Mouse (Mus musculus): ENCODE data around the gene Borcs7. TPM values are rescaled to one million over a fixed set of nuclear protein-coding genes. Genes with fewer than 3 reads are reported as not detected.
A peak's percentile ranks its signal among the peaks of the same experiment; 100 is the strongest.

Borcs7 gene
- polyA plus RNA-seq, 1 experiment from 2014 or later = 14.3 TPM

DNA sequence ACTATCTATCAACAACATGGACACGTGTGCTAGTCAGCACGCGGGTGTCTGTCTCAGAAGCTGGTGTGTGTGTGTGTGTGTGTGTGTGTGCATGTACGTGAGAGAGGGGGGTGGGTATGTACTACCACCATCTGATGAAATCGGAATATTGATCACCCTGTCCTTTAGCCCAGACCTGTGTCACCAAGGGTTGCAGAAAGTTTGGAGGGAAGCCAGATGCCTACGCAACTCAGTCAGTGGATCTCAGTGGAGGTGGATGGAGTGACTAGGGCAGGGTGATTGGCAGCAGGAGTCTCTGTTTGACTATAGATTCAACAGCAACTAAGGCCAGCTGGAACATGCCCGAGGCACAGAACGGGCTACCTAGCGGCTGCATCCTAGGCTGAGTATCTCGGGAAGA is 21.4 kb upstream of the Borcs7 start:
- peaks cover 10% of the 10 kb centered on the region for H3K4me1 ChIP-seq
- H3K27me3 ChIP-seq = 0 out of 2 replicates have a peak, but pooled peaks cover 5% of the 10 kb centered on the region
- ATAC-seq = no peak
- H3K4me3 ChIP-seq = no peak overlapping the region
- H3K36me3 ChIP-seq (ENCODE audit: poor library complexity, severe bottlenecking) = no peaks in the 10 kb centered on the region
- no peak overlapping the region for H3K27ac ChIP-seq
- no peak overlapping the region for H3K4me2 ChIP-seq
- WGBS = 91% methylated on average over 10 of the region's 10 CpGs
- H3K9me3 ChIP-seq (replicated peaks) = no peaks in the 10 kb centered on the region
- H3K9ac ChIP-seq = no peak overlapping the region

DNA sequence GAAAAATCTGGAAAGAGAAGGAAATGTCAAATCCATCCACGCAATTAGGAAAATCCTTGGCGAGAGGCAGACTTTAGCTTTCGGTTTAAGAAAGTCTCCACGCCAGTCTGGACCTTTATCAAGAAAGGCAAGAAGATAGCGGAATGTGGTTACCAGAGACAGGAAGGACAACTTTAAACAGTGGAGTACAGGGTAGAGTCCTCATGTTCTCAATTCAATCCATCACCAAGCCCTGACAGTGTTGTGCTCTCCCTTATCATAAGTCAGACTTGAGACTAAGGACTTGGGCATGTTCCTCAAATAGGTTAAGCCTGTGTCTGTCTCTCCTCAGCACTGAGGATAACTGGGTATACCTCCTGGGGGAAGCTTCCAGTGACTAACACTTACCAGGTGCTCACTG is 19.9 kb upstream of the Borcs7 start:
- no peak overlapping the region for H3K27ac ChIP-seq
- H3K36me3 ChIP-seq (ENCODE audit: poor library complexity, severe bottlenecking) = no peaks in the 10 kb centered on the region
- H3K4me3 ChIP-seq = no peak overlapping the region
- peaks cover 10% of the 10 kb centered on the region for H3K4me1 ChIP-seq
- H3K4me2 ChIP-seq = no peak overlapping the region
- WGBS = 90% methylated on average over 5 of the region's 5 CpGs
- H3K9ac ChIP-seq = no peak overlapping the region
- H3K27me3 ChIP-seq = 0 out of 2 replicates have a peak, but pooled peaks cover 5% of the 10 kb centered on the region
- H3K9me3 ChIP-seq (replicated peaks) = no peaks in the 10 kb centered on the region
- no peak for ATAC-seq

DNA sequence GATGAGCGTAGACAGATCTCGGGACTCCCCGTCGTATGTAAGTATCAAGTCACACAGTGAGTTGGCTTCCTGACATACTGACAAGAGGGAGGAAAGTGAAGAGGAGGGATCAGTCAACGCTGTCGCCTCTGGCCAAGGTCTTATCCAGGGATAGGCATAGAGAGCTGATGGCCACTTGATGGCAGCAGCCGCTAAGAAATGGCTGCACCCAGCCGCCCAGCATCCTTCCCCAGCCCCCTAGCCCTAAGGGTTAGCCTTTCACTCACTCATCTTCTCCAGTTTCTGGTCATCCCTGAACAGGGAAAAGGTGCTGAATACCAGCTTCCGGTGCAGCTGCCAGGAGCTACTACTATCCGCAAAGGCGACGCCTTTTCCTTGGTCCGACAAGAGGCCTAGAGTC is 19.0 kb upstream of the Borcs7 start:
- ATAC-seq = peak; percentile 51; the same call in 1 of the 2 replicates
- no peaks in the 10 kb centered on the region for H3K9me3 ChIP-seq (replicated peaks)
- peaks cover 2% of the 10 kb centered on the region; the same call in 1 of the 2 replicates for H3K4me1 ChIP-seq
- 32% methylated on average over 13 of the region's 13 CpGs for WGBS
- no peak overlapping the region for H3K27ac ChIP-seq
- H3K4me3 ChIP-seq = no peak overlapping the region
- H3K9ac ChIP-seq = no peak overlapping the region
- no peaks in the 10 kb centered on the region for H3K36me3 ChIP-seq (ENCODE audit: poor library complexity, severe bottlenecking)
- H3K4me2 ChIP-seq = no peak overlapping the region
- H3K27me3 ChIP-seq = 0 out of 2 replicates have a peak, but pooled peaks cover 5% of the 10 kb centered on the region

DNA sequence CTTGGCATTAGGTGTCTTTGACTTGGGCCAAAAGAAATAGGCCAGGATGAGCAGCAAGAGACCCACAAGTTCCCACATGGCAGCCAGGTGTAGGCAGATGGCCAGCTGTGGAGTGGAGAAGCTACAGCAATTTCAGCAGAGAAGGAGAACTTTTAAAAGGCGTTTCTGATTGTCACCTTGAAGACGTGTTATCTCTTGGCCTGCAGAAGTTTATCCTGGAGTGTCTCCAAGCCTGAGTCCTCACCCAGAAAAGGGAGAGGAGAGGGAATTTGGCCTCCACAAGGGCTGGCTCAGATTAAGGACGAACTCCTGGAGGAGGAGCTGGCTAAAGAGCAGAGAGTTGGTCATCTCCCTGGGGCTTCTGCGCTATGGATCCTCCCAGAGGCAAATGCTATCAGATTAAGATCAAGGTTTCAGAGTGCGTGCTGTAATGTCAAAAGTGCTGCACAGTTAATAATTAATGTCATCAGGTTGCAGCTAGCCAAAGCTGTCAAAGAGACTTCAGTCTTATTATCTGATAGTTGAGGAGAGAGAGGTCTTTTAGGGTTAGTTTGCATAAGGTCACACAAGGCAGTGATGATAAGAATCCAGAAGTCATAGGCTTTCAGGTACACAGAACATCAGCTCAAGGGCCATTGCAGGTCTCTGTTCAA is 16.8 kb upstream of the Borcs7 start, which contains the start of gene Cyp17a1:
Gene Cyp17a1 (minus strand): TSS at position 407 of the 653 bp plus-strand sequence.
- WGBS = 79% methylated on average over 5 of the region's 5 CpGs
- H3K27me3 ChIP-seq = 0 out of 2 replicates have a peak, but pooled peaks cover 5% of the 10 kb centered on the region
- H3K4me3 ChIP-seq = no peak within 1 kb of the TSS
- no peak for ATAC-seq
- no peak within 1 kb of the TSS for H3K9ac ChIP-seq
- H3K27ac ChIP-seq = no peak within 1 kb of the TSS
- H3K9me3 ChIP-seq (replicated peaks) = no peaks in the 10 kb centered on the region
- no peak within 1 kb of the TSS for H3K4me2 ChIP-seq
- no peaks in the 10 kb centered on the region for H3K4me1 ChIP-seq
- no peaks in the 10 kb centered on the region for H3K36me3 ChIP-seq (ENCODE audit: poor library complexity, severe bottlenecking)

DNA sequence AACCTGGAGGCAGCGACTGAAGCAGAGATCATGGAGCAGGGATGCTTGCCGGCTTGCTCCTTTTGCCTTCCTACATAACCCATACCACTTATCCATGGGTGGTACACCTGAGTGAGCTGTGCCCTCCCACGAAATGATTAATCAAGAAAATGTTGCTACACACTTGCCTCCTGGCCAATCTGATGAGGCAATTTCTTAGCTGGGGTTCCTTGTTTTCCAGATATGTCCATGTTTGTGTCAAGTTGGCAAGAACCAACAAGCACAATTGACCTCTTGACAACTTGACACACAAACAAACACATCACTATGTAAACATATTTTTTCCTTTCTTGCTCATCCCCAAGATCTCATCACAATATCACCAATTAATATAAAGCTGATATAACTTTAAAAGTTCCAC is 14.1 kb upstream of the Borcs7 start:
- no peaks in the 10 kb centered on the region for H3K4me1 ChIP-seq
- H3K4me3 ChIP-seq = no peak overlapping the region
- H3K27ac ChIP-seq = no peak overlapping the region
- H3K27me3 ChIP-seq = 0 out of 2 replicates have a peak, but pooled peaks cover 5% of the 10 kb centered on the region
- H3K9me3 ChIP-seq (replicated peaks) = no peaks in the 10 kb centered on the region
- ATAC-seq = no peak
- 92% methylated on average over 3 of the region's 3 CpGs for WGBS
- H3K4me2 ChIP-seq = no peak overlapping the region
- no peak overlapping the region for H3K9ac ChIP-seq
- no peaks in the 10 kb centered on the region for H3K36me3 ChIP-seq (ENCODE audit: poor library complexity, severe bottlenecking)

DNA sequence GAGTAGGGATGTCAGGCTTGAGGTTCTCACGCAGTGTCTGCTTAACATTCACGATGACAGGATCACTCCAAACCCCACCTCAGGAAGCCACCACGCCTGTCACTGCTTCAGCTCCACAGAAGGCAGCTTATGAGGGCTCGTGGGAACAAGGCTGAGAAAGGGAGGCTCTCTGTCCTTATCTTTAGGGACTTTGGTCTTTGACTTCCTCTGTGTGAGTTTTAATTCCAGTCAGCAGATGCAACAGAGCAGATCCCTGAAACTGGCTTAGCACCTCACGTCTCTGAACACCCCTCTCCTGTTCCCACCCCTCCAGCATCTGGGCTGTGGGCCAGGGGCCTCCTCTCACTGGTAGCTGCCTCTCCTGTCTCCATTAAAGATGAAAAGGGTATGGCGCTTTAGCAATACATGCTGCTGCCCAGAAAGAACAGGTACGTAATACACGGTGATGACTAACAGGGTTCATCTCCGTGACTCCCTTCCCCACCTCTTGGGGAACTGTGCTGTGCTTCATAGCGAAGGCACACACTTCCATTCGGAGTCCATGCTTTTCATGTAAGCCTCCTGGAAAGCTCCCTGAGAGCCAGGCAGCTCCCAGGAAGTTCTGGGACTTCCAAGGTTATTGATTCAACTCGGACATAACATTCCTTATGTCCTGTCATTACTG is 9.9 kb upstream of the Borcs7 start:
- WGBS = 70% methylated on average over 12 of the region's 12 CpGs
- H3K4me2 ChIP-seq = no peak overlapping the region
- no peak overlapping the region for H3K4me3 ChIP-seq
- ATAC-seq = no peak
- H3K36me3 ChIP-seq (ENCODE audit: poor library complexity, severe bottlenecking) = no peaks in the 10 kb centered on the region
- no peak overlapping the region for H3K27ac ChIP-seq
- H3K9ac ChIP-seq = no peak overlapping the region
- H3K4me1 ChIP-seq = no peaks in the 10 kb centered on the region
- no peaks in the 10 kb centered on the region for H3K9me3 ChIP-seq (replicated peaks)
- H3K27me3 ChIP-seq = no peaks in the 10 kb centered on the region

DNA sequence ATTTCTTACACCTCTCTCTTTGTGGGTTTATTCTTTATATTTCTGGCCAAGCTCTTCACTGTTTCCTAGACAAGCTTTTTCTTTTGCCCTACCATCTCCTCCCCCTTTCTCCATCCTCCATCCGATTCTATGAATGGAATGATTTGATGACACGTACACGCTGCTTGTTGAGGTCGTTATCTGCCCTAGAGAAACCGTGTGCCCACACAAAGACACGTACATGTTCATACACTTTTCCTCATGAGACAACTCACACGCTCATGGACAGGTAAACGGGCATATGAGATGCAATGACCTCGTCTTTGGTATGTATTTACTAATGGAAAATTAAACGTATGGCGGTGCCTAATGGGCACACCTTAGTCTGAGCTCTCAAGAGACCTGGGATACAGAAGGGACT is 681 bp downstream of the Borcs7 start:
- H3K9me3 ChIP-seq (replicated peaks) = no peaks in the 10 kb centered on the region
- H3K4me2 ChIP-seq = peak overlapping the region; percentile 63
- peak overlapping the region; percentile 63 for H3K27ac ChIP-seq
- peak; percentile 60 for ATAC-seq
- peaks cover 7% of the 10 kb centered on the region; the same call in 1 of the 2 replicates for H3K36me3 ChIP-seq (ENCODE audit: poor library complexity, severe bottlenecking)
- WGBS = 69% methylated on average over 11 of the region's 11 CpGs
- peak overlapping the region; percentile 87 for H3K9ac ChIP-seq
- no peaks in the 10 kb centered on the region for H3K27me3 ChIP-seq
- peak overlapping the region; percentile 72 for H3K4me3 ChIP-seq
- H3K4me1 ChIP-seq = peaks cover 10% of the 10 kb centered on the region

DNA sequence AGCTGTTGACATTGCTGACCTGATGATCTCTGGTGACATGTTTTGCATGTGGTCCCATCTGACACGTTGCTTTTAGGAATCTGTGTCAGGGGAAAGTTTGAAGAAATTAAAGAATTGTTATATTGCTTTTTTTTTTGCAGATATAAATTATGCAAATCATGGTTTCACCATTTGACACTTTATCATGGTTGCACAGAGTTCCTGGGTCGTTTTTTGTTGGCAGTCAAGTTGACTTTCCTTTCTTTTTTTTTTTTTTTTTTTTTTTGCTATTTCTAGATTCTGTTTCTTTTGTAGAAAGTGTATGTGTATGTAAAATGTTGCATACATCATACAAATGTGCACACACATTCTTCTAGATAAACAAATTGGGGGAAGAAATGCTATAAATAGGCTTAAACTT is 1.4 kb downstream of the Borcs7 start:
- Histone ChIP-seq H3K27me3 (no peaks in the 10 kb centered on the region), H3K36me3 (ENCODE audit: poor library complexity, severe bottlenecking) (peaks cover 7% of the 10 kb centered on the region; the same call in 1 of the 2 replicates), H3K27ac (no peak overlapping the region), H3K4me1 (peaks cover 10% of the 10 kb centered on the region), H3K4me3 (no peak overlapping the region), H3K4me2 (no peak overlapping the region), H3K9ac (no peak overlapping the region), H3K9me3 (replicated peaks) (no peaks in the 10 kb centered on the region)
- ATAC-seq = no peak
- 76% methylated on average over 2 of the region's 2 CpGs for WGBS

DNA sequence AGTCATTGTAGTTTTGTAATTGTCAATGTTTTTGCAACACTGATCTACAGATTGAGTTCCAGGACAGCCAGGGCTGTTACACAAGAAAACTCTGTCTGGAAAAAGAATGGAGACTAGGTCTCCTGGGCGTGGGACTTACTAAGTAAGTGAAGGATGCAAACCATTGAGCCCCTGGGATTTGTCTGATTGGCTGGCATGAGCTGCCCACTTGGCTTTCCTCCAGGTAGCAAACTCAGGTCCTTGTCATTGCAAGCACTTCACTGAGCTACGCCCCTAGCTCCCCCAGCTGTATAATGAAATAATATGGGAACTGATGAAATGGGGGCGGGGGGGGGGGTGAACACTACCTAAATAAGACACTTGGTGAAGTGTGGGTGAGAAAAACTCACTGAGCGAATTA is 3.4 kb downstream of the Borcs7 start:
- Histone ChIP-seq H3K36me3 (ENCODE audit: poor library complexity, severe bottlenecking) (peaks cover 12% of the 10 kb centered on the region; the same call in 1 of the 2 replicates), H3K9ac (no peak overlapping the region), H3K4me3 (no peak overlapping the region), H3K27ac (no peak overlapping the region), H3K27me3 (no peaks in the 10 kb centered on the region), H3K4me2 (no peak overlapping the region), H3K4me1 (peaks cover 10% of the 10 kb centered on the region), H3K9me3 (replicated peaks) (no peaks in the 10 kb centered on the region)
- 84% methylated on average over 4 of the region's 4 CpGs for WGBS
- no peak for ATAC-seq

DNA sequence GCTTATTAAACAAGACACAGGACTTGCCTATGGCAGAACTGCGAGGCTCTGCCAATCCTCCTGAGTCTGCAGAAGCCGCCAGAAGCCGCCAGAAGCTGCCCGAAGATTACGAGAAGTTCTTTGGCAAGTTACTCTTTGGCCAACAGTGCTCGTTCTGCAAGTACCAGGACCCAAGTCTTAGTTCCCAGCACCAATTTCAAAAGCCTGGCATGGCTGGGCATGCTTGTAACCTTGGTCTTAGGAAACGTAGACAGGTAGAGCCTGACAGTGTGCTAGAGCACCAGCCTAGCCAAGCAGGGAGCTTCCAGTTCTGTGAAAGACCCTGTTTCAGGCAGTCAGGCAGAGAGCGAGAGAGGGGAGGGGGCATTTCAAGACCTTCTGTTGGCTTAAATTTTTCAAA is 6.8 kb downstream of the Borcs7 start:
- H3K4me3 ChIP-seq = no peak overlapping the region
- no peak overlapping the region for H3K9ac ChIP-seq
- H3K9me3 ChIP-seq (replicated peaks) = no peaks in the 10 kb centered on the region
- 91% methylated on average over 8 of the region's 8 CpGs for WGBS
- no peaks in the 10 kb centered on the region for H3K27me3 ChIP-seq
- H3K27ac ChIP-seq = no peak overlapping the region
- no peak for ATAC-seq
- H3K4me2 ChIP-seq = no peak overlapping the region
- no peaks in the 10 kb centered on the region for H3K4me1 ChIP-seq
- H3K36me3 ChIP-seq (ENCODE audit: poor library complexity, severe bottlenecking) = peaks cover 20% of the 10 kb centered on the region; the same call in 1 of the 2 replicates

DNA sequence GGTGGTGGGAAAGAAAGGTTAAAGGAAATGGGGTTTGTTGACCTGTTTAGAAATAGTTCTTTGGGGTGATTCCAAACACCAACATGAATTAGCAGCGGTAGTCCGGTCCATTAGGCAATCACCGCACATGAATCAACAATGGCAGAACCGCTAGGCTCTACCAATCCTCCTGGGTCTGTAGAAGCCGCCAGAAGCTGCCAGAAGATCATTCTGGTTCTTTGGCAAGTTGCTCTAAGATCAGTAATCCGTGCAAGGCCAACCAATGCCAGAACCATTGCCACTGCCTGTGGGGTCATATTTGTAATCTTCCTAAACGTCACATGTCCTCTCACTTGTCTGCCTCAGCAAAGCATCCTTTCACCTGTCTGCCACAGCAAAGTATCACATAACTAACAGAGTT is 7.2 kb downstream of the Borcs7 start:
- Histone ChIP-seq H3K27ac (no peak overlapping the region), H3K27me3 (no peaks in the 10 kb centered on the region), H3K4me1 (no peaks in the 10 kb centered on the region), H3K4me2 (no peak overlapping the region), H3K4me3 (no peak overlapping the region), H3K36me3 (ENCODE audit: poor library complexity, severe bottlenecking) (peaks cover 20% of the 10 kb centered on the region; the same call in 1 of the 2 replicates), H3K9ac (no peak overlapping the region), H3K9me3 (replicated peaks) (no peaks in the 10 kb centered on the region)
- WGBS = 89% methylated on average over 7 of the region's 7 CpGs
- no peak for ATAC-seq

DNA sequence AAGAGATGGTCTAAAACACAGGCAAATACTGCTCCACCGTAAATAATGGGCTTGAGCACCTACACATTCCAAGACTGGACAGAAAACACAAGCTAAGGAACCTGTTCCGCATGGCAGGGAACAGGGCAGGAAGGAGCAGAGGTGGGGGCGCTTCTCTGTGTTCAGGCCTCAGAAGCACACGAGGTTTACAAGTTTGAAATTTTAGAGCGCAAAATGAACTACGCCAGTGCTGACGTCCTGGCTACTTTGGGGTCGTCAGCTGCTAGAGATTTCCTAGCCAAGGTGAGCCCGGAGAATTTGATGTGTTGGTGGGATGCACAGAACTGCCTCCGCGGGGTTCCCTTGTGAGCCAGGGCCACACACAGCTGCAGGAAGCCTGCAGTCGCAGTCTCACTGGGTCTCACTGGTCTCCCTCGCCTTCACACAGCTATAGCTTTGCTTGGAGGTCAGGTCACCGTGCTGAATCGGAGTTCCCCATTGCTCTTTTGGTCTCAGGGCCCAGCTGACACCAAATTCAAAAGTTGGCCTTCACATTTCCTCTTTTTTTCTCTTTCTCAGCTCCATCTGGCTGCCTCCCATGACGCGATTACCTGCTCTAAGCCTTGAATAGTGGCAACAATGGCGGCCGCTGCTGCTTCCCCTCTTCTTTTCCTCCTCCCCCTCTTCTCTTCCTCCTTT is 8.3 kb downstream of the Borcs7 start:
- no peak for ATAC-seq
- Histone ChIP-seq H3K36me3 (ENCODE audit: poor library complexity, severe bottlenecking) (peaks cover 20% of the 10 kb centered on the region; the same call in 1 of the 2 replicates), H3K4me1 (no peaks in the 10 kb centered on the region), H3K9ac (no peak overlapping the region), H3K4me2 (no peak overlapping the region), H3K27ac (no peak overlapping the region), H3K4me3 (no peak overlapping the region), H3K9me3 (replicated peaks) (no peaks in the 10 kb centered on the region), H3K27me3 (no peaks in the 10 kb centered on the region)
- WGBS = 44% methylated on average over 19 of the region's 19 CpGs
